Mouse (Mus musculus) right cerebral cortex, postnatal 14 days (tissue): ENCODE measurements around the gene H2al1i.
"Not testable (repeated sequence)": the region's sequence is repeated elsewhere in the genome, so short reads cannot be mapped to it uniquely, and the experiment has no call there.

Source experiments
- DNase-seq: peaks from one replicate; pipeline ENCODE4 v3.0.0; 2022

Gene H2al1i

DNA sequence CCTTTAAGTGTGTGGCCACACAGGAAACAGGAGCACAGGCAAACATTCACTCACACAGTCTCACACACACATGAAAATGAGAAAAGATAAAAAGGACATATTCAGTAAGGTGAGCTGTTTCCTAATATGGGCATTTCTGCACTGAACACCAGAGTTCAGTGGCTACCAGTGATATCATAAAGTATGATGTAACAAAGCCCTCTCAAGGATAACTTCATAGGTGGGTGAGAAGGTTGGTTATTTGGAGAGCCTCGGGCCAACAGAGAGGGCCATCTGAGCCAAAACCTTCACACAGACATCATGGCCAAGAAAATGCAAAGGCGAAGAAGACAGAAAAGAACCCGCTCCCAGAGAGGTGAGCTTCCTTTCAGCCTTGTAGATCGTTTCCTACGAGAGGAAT, at the start of gene H2al1i:
Gene H2al1i (plus strand): TSS at position 301 of the 400 bp plus-strand sequence.
- DNase-seq, result not testable (repeated sequence)

DNA sequence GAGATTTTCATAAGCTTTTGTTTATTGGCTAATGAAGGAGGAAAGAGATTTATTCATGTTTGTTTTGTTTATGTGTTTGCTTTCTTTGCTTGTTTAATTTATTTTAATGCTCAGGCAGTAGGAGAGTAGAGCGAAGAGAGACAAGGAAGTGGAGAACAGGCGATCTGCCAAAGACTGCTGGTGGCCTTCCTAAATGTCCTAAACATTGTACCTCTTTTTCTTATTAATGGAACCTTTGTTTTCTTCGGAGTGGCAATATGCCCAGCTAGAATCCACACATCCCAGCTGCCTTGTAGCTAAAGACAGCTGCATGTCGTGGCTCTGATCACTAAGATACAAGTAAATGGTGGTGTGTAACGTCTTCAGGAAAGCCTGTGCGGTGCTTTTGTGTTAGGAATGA, 47.4 kb upstream of the H2al1i start:
- no peak for DNase-seq

- DNase-seq, result no peak
Measured at GRCm38 (mm10) chrX:11280741-11281140, 43.7 kb upstream of the H2al1i start.

- no peak for DNase-seq
Measured at GRCm38 (mm10) chrX:11288306-11288882, 36.1 kb upstream of the H2al1i start.

DNA sequence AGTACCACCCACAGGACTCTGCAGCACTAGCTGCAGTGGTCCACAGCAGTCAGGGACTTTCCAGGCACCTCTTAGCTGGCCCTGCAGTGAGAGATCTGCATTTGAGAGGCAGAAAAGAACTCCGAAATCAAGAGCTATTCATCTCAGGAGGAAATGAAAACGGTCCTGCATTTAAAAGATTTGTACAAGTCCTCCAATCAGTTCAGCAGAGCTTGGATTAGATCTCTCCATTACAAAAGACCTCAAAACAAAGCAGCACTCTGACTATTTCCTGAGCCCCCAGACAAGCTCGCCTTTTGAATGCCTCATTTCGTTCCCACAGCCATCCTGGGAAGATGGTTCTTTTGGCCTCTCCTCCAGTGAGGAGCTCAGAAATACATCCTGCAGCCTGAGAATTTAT, 35.2 kb upstream of the H2al1i start:
- no peak for DNase-seq

DNA sequence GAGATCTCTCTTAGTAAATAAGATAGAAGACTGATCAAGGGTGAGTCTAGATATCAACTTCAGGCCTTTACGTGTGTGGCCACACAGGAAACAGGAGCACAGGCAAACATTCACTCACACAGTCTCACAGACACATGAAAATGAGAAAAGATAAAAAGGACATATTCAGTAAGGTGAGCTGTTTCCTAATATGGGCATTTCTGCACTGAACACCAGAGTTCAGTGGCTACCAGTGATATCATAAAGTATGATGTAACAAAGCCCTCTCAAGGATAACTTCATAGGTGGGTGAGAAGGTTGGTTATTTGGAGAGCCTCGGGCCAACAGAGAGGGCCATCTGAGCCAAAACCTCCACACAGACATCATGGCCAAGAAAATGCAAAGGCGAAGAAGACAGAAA, 25.5 kb upstream of the H2al1i start, which contains the start of gene H2al1a:
Gene H2al1a (plus strand): TSS at position 301 of the 400 bp plus-strand sequence.
- DNase-seq, result not testable (repeated sequence)

- DNase-seq, result not testable (repeated sequence)
Measured at GRCm38 (mm10) chrX:11302132-11302531, 22.3 kb upstream of the H2al1i start, which contains the start of gene H2al1b. H2al1b (plus strand) TSS chrX:11302432.

DNA sequence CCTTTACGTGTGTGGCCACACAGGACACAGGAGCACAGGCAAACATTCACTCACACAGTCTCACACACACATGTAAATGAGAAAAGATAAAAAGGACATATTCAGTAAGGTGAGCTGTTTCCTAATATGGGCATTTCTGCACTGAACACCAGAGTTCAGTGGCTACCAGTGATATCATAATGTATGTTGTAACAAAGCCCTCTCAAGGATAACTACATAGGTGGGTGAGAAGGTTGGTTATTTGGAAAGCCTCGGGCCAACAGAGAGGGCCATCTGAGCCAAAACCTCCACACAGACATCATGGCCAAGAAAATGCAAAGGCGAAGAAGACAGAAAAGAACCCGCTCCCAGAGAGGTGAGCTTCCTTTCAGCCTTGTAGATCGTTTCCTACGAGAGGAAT, 19.1 kb upstream of the H2al1i start, which contains the start of gene H2al1c:
Gene H2al1c (plus strand): TSS at position 301 of the 400 bp plus-strand sequence.
- DNase-seq, result not testable (repeated sequence)

DNA sequence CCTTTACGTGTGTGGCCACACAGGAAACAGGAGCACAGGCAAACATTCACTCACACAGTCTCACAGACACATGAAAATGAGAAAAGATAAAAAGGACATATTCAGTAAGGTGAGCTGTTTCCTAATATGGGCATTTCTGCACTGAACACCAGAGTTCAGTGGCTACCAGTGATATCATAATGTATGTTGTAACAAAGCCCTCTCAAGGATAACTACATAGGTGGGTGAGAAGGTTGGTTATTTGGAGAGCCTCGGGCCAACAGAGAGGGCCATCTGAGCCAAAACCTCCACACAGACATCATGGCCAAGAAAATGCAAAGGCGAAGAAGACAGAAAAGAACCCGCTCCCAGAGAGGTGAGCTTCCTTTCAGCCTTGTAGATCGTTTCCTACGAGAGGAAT, 15.9 kb upstream of the H2al1i start, which contains the start of gene H2al1d:
Gene H2al1d (plus strand): TSS at position 301 of the 400 bp plus-strand sequence.
- not testable (repeated sequence) for DNase-seq

- DNase-seq, result not testable (repeated sequence)
Measured at GRCm38 (mm10) chrX:11311634-11312033, 12.8 kb upstream of the H2al1i start, which contains the start of gene H2al1e. H2al1e (plus strand) TSS chrX:11311934.

DNA sequence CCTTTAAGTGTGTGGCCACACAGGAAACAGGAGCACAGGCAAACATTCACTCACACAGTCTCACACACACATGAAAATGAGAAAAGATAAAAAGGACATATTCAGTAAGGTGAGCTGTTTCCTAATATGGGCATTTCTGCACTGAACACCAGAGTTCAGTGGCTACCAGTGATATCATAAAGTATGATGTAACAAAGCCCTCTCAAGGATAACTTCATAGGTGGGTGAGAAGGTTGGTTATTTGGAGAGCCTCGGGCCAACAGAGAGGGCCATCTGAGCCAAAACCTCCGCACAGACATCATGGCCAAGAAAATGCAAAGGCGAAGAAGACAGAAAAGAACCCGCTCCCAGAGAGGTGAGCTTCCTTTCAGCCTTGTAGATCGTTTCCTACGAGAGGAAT, 9.6 kb upstream of the H2al1i start, which contains the start of gene H2al1f:
Gene H2al1f (plus strand): TSS at position 301 of the 400 bp plus-strand sequence.
- not testable (repeated sequence) for DNase-seq

DNA sequence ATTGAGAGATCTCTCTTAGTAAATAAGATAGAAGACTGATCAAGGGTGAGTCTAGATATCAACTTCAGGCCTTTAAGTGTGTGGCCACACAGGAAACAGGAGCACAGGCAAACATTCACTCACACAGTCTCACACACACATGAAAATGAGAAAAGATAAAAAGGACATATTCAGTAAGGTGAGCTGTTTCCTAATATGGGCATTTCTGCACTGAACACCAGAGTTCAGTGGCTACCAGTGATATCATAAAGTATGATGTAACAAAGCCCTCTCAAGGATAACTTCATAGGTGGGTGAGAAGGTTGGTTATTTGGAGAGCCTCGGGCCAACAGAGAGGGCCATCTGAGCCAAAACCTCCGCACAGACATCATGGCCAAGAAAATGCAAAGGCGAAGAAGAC, 6.5 kb upstream of the H2al1i start, which contains the start of gene H2al1g:
Gene H2al1g (plus strand): TSS at position 301 of the 400 bp plus-strand sequence.
- DNase-seq, result not testable (repeated sequence)

- DNase-seq, result not testable (repeated sequence)
Measured at GRCm38 (mm10) chrX:11321192-11321591, 3.3 kb upstream of the H2al1i start, which contains the start of gene H2al1h. H2al1h (plus strand) TSS chrX:11321492.

DNA sequence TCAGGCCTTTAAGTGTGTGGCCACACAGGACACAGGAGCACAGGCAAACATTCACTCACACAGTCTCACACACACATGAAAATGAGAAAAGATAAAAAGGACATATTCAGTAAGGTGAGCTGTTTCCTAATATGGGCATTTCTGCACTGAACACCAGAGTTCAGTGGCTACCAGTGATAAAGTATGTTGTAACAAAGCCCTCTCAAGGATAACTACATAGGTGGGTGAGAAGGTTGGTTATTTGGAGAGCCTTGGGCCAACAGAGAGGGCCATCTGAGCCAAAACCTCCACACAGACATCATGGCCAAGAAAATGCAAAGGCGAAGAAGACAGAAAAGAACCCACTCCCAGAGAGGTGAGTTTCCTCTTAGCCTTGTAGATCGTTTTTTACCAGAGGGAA, 3.1 kb downstream of the H2al1i start, which contains the start of gene H2al1j:
Gene H2al1j (plus strand): TSS at position 301 of the 400 bp plus-strand sequence.
- DNase-seq, result not testable (repeated sequence)

DNA sequence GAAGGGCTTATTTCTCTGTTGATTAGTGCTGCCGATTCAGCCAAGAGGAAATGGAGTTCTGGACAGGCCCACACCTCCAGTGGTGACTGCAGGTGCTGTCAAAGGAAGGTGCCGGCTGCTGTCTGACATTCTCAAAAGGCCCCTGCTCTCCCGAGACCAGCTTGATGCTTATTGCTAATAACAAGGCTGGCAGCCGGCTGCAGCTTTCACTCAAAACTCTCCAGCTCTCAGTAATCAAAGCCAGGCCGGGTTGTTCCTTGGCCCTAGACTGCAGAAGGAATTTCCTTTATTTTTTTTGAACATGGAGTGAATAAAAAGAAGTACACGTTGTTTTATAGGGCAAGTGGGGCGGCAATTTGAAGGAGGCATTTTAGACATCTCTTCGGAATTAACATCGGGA, 21.3 kb downstream of the H2al1i start:
- no peak for DNase-seq

DNA sequence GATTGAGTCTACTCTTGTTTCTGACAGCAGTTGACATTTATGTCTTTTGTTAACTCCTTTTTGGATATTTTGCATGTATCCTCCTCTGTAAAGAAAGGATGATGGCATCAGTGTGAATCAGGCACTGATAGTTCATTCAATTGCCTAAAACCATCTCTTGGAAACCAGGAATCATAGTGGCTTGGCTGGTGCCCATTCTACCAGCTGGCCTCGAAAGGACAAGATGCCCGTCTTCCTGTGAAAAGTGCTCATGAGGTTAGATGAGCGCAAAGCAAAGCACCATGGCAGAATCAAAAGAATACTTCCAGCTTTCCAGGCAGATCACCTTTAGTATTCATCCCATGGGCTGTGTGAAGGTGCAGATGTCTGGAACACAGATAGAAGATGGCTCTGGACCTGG, 22.3 kb downstream of the H2al1i start:
- no peak for DNase-seq

DNA sequence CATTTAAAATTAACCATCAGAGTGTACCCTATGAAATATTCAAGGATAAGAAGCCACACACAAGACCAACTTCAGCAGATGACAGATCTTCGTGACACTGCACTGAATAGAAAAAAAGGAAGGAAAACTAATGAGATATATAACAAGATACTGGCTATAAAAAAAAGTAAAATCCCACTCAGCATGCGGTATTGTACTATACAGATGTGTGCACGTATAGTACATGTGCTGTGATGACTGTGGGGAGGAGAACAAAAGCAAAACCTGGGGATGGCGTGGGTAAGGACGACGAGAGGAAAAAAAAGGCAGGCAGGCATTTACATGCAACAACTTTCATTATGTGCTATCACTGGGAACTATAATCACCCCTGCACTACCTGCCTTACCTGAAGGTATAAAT, 36.4 kb downstream of the H2al1i start:
- DNase-seq, result no peak

DNA sequence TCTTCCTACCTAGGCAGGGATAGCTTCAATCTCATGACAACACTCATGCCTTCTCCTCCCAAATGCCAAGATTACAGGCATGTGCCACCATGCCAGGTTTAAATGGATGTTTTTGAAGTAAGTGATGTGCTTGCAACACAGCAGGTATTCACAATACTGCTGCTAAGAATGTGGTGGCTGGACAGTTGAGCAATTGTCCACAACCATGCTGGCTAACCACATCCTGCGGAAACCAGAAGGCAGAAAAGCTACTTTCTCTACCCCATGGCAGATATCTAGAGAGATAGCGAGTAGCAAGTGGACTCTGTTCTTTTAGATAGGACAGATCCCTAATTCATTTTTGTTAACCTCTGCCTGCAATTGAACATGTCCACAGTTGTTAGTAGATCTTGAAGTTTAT, 36.8 kb downstream of the H2al1i start:
- no peak for DNase-seq

- no peak for DNase-seq
Measured at GRCm38 (mm10) chrX:11363890-11364289, 39.4 kb downstream of the H2al1i start.

- DNase-seq, result no peak
Measured at GRCm38 (mm10) chrX:11365151-11365550, 40.7 kb downstream of the H2al1i start.
